Mouse (Mus musculus) liver, postnatal 0 days (tissue): ENCODE measurements around the gene Irak2. TPM values are rescaled to one million over a fixed set of nuclear protein-coding genes. Genes with fewer than 3 reads are reported as not detected.

ENCODE experiments used
- ATAC-seq: fragments of 200-750 bp; cut with Nextera tagmentation; 2 replicates; pipeline ENCODE4 v1.8.0; 2017; ENCODE audit warnings: mild to moderate bottlenecking, moderate library complexity
- DNase-seq: peaks from one replicate; pipeline ENCODE4 v3.0.0-alpha.2; 2016
- H3K27ac ChIP-seq: fragments of 300-500 bp; sonication (generic); 2 replicates; pipeline ENCODE4 v1.5.1; 2014; ENCODE audit warnings: antibody characterized with exemption, moderate library complexity, mild to moderate bottlenecking, low read depth
- H3K27me3 ChIP-seq: fragments of 300-500 bp; sonication (generic); 2 replicates; pipeline ENCODE4 v1.6.1; 2014; ENCODE audit warnings: low read length, control low read depth, mixed read lengths; ENCODE audit not compliant: insufficient read depth
- H3K36me3 ChIP-seq: fragments of 300-500 bp; sonication (generic); replicated peaks from 2 replicates; pipeline ENCODE4 v1.6.1; 2014; ENCODE audit warnings: mild to moderate bottlenecking, control low read depth, low read length, moderate library complexity, mixed read lengths; ENCODE audit not compliant: insufficient read depth
- H3K4me1 ChIP-seq: fragments of 300-500 bp; sonication (generic); 2 replicates; pipeline ENCODE4 v1.6.1; 2014; ENCODE audit warnings: antibody characterized with exemption, mild to moderate bottlenecking, control low read depth; ENCODE audit not compliant: insufficient read depth
- H3K4me2 ChIP-seq: fragments of 300-500 bp; sonication (generic); 2 replicates; pipeline ENCODE4 v1.6.1; 2014; ENCODE audit warnings: low read depth, mild to moderate bottlenecking, low read length, moderate library complexity, mixed read lengths
- H3K4me3 ChIP-seq: fragments of 300-500 bp; sonication (generic); 2 replicates; pipeline ENCODE4 v1.5.1; 2014; ENCODE audit warnings: low read depth, low read length
- H3K9ac ChIP-seq: fragments of 300-500 bp; sonication (generic); replicated peaks from 2 replicates; pipeline ENCODE4 v1.6.1; 2014; ENCODE audit warnings: mild to moderate bottlenecking, moderate library complexity
- H3K9me3 ChIP-seq: fragments of 300-500 bp; sonication (generic); 2 replicates; pipeline ENCODE4 v1.6.1; 2016; ENCODE audit warnings: mild to moderate bottlenecking, control low read depth, low read length, mixed read lengths
- CTCF ChIP-seq: sonication (generic); IDR thresholded peaks from 2 replicates; pipeline ENCODE4 v1.5.1; 2016; ENCODE audit warnings: antibody characterized with exemption, low read depth
- EP300 ChIP-seq: IDR thresholded peaks from 2 replicates; pipeline ENCODE4 v1.6.1; 2016; ENCODE audit warnings: antibody characterized with exemption, low read depth, mild to moderate bottlenecking
- WGBS: fragments of 180-500 bp; shearing (Covaris S2); extraction: QIAGEN DNeasy Blood & Tissue Kit; methylation state at CpG from one replicate; pipeline ENCODE4 v1.1.7; 2014; ENCODE audit not compliant: insufficient replicate concordance; 5-methylcytosine and 5-hydroxymethylcytosine counted together
- polyA plus RNA-seq: library from polyadenylated mRNA; unstranded; fragments of >200 nt; fragmentation: Nextera tagmentation; extraction: Ambion mirVana; gene quantifications from 2 replicates; pipeline ENCODE4 v1.2.1, GENCODE M21; 2015

Gene Irak2
- polyA plus RNA-seq, 1 experiment from 2014 or later = 10.8 TPM

GRCm38 (mm10) chr6:113614152-113614551, 24.1 kb upstream of the Irak2 start:
- no peak overlapping the region for H3K27ac ChIP-seq
- H3K27me3 ChIP-seq = no peaks in the 10 kb centered on the region
- H3K4me3 ChIP-seq = no peak overlapping the region
- DNase-seq (no peak), ATAC-seq (no peak)
- H3K9me3 ChIP-seq = no peaks in the 10 kb centered on the region
- 88% methylated on average over 7 of the region's 7 CpGs for WGBS
- TF ChIP-seq EP300 (no peak), CTCF (no peak)
- peaks cover 41% of the 10 kb centered on the region for H3K36me3 ChIP-seq
- no peak overlapping the region for H3K4me2 ChIP-seq
- H3K9ac ChIP-seq = no peak overlapping the region
- no peaks in the 10 kb centered on the region for H3K4me1 ChIP-seq

- WGBS = 91% methylated on average over 8 of the region's 8 CpGs
- ATAC-seq (no peak), DNase-seq (no peak)
- Histone ChIP-seq H3K36me3 (peaks cover 41% of the 10 kb centered on the region), H3K4me2 (no peak overlapping the region), H3K4me1 (no peaks in the 10 kb centered on the region), H3K27me3 (no peaks in the 10 kb centered on the region), H3K9me3 (no peaks in the 10 kb centered on the region), H3K27ac (no peak overlapping the region), H3K4me3 (no peak overlapping the region), H3K9ac (no peak overlapping the region)
- TF ChIP-seq EP300 (no peak), CTCF (no peak)
Measured at GRCm38 (mm10) chr6:113614997-113615396, 23.3 kb upstream of the Irak2 start.

GRCm38 (mm10) chr6:113615489-113615888, 22.8 kb upstream of the Irak2 start:
- H3K9ac ChIP-seq = no peak overlapping the region

GRCm38 (mm10) chr6:113623386-113623785, 14.9 kb upstream of the Irak2 start:
- peak overlapping the region; percentile 78 for H3K4me3 ChIP-seq
- 49% methylated on average over 5 of the region's 5 CpGs for WGBS

More at GRCm38 (mm10) chr6:113615489-113615888, 22.8 kb upstream of the Irak2 start:
- H3K36me3 ChIP-seq = peaks cover 41% of the 10 kb centered on the region
- TF ChIP-seq CTCF (no peak), EP300 (no peak)
- 94% methylated on average over 4 of the region's 4 CpGs for WGBS
- DNase-seq = no peak
- ATAC-seq = no peak
- no peaks in the 10 kb centered on the region for H3K9me3 ChIP-seq
- no peak overlapping the region for H3K4me2 ChIP-seq
- no peaks in the 10 kb centered on the region for H3K27me3 ChIP-seq
- H3K27ac ChIP-seq = no peak overlapping the region
- no peaks in the 10 kb centered on the region for H3K4me1 ChIP-seq
- H3K4me3 ChIP-seq = no peak overlapping the region

GRCm38 (mm10) chr6:113623941-113624751, 14.1 kb upstream of the Irak2 start, which contains the start of gene Vhl:
Vhl (plus strand) TSS chr6:113623959.
- peak; percentile 94 for ATAC-seq
- Histone ChIP-seq H3K4me1 (peaks cover 17% of the 10 kb centered on the region), H3K9ac (peak within 1 kb of the TSS; percentile 74), H3K27ac (peak within 1 kb of the TSS; percentile 87), H3K27me3 (no peaks in the 10 kb centered on the region), H3K36me3 (peaks cover 9% of the 10 kb centered on the region), H3K4me2 (peak within 1 kb of the TSS; percentile 83), H3K4me3 (peak within 1 kb of the TSS; percentile 78), H3K9me3 (no peaks in the 10 kb centered on the region)
- WGBS = under 1% methylated on average over 60 of the region's 76 CpGs
- peak; percentile 92 for DNase-seq
- TF ChIP-seq CTCF (no peak; the same call in 1 of the 2 replicates), EP300 (no peak)

More at GRCm38 (mm10) chr6:113623386-113623785, 14.9 kb upstream of the Irak2 start:
- Histone ChIP-seq H3K36me3 (peaks cover 5% of the 10 kb centered on the region), H3K27me3 (no peaks in the 10 kb centered on the region), H3K4me1 (peaks cover 17% of the 10 kb centered on the region), H3K27ac (peak overlapping the region; percentile 87; the same call in 1 of the 2 replicates), H3K9me3 (no peaks in the 10 kb centered on the region), H3K4me2 (peak overlapping the region; percentile 83), H3K9ac (peak overlapping the region; percentile 74; the same call in 1 of the 2 replicates)
- no peak for TF ChIP-seq CTCF
- ATAC-seq = no peak
- DNase-seq = no peak

- Histone ChIP-seq H3K36me3 (peaks cover 20% of the 10 kb centered on the region), H3K27me3 (no peaks in the 10 kb centered on the region), H3K4me3 (peak overlapping the region; percentile 78), H3K9me3 (no peaks in the 10 kb centered on the region), H3K4me2 (peak overlapping the region; percentile 83), H3K4me1 (peaks cover 17% of the 10 kb centered on the region), H3K27ac (no peak overlapping the region; the same call in 1 of the 2 replicates), H3K9ac (peak overlapping the region; percentile 28; the same call in 1 of the 2 replicates)
- ATAC-seq = no peak
- TF ChIP-seq EP300 = no peak
- no peak for TF ChIP-seq CTCF
- 62% methylated on average over 5 of the region's 5 CpGs for WGBS
- no peak for DNase-seq
Measured at GRCm38 (mm10) chr6:113624989-113625770, 13.1 kb upstream of the Irak2 start.
